Mouse (Mus musculus) kidney, adult 2 months (tissue): Measurements from ENCODE around the gene Sugct. TPM values are rescaled to one million over a fixed set of nuclear protein-coding genes. Genes with fewer than 3 reads are reported as not detected.

Experiments used
- DNase-seq: peaks from one replicate; pipeline ENCODE4 v3.0.0; 2021
- H3K27ac ChIP-seq: fragments of 200-500 bp; 2 replicates; pipeline ENCODE4 v1.5.1; 2012; ENCODE audit warnings: low read depth, low read length, control low read depth, inconsistent platforms; ENCODE audit not compliant: insufficient read depth
- H3K27me3 ChIP-seq: fragments of 200-500 bp; replicated peaks from 2 replicates; pipeline ENCODE4 v1.6.1; 2012; ENCODE audit warnings: mild to moderate bottlenecking, moderate library complexity, low read length, inconsistent platforms; ENCODE audit not compliant: control insufficient read depth, insufficient read depth
- H3K36me3 ChIP-seq: fragments of 200-500 bp; 2 replicates; pipeline ENCODE4 v1.6.1; 2012; ENCODE audit warnings: mild to moderate bottlenecking, moderate library complexity, low read length, inconsistent platforms; ENCODE audit not compliant: control insufficient read depth, insufficient read depth
- H3K4me1 ChIP-seq: fragments of 200-500 bp; 2 replicates; pipeline ENCODE4 v1.6.1; 2011; ENCODE audit warnings: low read length; ENCODE audit not compliant: control insufficient read depth, insufficient read depth
- H3K4me3 ChIP-seq: fragments of 200-500 bp; 2 replicates; pipeline ENCODE4 v1.5.1; 2011; ENCODE audit warnings: mild to moderate bottlenecking, low read depth, low read length, control low read depth; ENCODE audit not compliant: insufficient read depth
- CTCF ChIP-seq: fragments of 200-500 bp; conservative IDR thresholded peaks from 2 replicates; pipeline ENCODE4 v1.5.1; 2011; ENCODE audit warnings: low read depth, mild to moderate bottlenecking, control low read depth, low read length, moderate library complexity, mixed read lengths; ENCODE audit not compliant: insufficient read depth, insufficient read length
- POLR2A ChIP-seq: fragments of 200-500 bp; IDR thresholded peaks from one replicate; pipeline ENCODE4 v1.6.1; 2011; ENCODE audit warnings: low read depth, low read length, control low read depth
- WGBS: fragments of 180-500 bp; shearing (Covaris S2); methylation state at CpG from one replicate; pipeline ENCODE4 v1.1.7; 2018; 5-methylcytosine and 5-hydroxymethylcytosine counted together
- polyA plus RNA-seq: library from polyadenylated mRNA; depleted of rRNA; stranded (reverse); fragments of >200 nt; gene quantifications from 2 replicates; pipeline ENCODE4 v1.2.3, GENCODE M21; 2012

Sugct gene
- polyA plus RNA-seq, 1 experiment: 35.5 TPM

DNA sequence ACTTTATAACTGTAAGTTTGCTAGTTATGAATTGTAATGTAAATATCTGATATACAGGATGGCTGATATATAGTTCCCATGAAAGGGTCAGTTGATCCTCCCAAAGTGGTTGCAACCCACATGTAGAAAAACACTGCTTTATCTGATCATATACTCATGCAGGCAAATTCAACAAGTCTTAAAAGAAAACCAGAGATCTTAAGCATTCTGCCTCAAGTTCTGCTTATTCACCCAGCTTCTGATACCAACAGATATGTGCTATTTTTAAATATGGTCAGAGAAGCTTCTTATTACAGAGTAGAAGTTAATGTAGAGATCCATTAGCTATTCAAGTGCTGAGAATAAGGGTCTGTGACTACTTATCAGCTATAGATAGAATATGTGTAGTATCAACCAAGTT, 6.0 kb upstream of the Sugct start:
- no peaks in the 10 kb centered on the region for H3K27me3 ChIP-seq
- TF ChIP-seq POLR2A (no peak), CTCF (no peak)
- H3K4me1 ChIP-seq: peaks cover 13% of the 10 kb centered on the region; the same call in 1 of the 2 replicates

DNA sequence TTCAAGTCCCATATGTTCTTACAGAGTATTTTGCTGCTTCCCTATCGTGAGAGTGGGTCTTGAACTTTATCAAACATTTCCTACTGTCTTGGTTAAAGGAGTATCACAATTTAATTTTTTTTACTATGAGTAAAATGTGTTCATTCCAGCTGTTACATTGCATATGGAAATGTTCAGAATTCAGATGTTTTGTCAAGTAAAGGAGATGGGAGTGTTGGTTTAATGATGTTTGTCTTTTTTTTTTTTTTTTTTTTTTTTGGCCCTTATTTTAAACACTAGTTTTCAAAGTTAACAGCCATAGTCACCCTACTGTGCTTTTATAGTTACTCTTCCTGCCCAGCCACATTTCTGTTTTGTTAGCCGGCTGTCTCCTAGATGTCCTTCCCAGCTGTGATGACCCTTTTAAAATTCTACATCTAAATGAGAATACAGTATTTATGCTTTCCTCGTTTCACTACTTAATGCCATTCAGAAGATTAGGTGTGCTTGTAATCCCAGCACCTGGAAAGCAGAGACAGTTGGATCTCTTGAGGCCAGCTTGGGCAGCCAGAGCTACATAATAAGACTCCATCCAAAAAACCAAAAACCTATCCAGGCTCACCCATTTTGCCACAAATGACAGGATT, 4.8 kb upstream of the Sugct start:
- DNase-seq: no peak
- no peak overlapping the region for H3K27ac ChIP-seq
- no peak overlapping the region for H3K4me3 ChIP-seq
- WGBS: 75% methylated on average over 3 of the region's 3 CpGs
- H3K36me3 ChIP-seq: no peaks in the 10 kb centered on the region; the same call in 1 of the 2 replicates
- TF ChIP-seq CTCF (no peak), POLR2A (no peak)
- no peaks in the 10 kb centered on the region for H3K27me3 ChIP-seq
- peaks cover 13% of the 10 kb centered on the region; the same call in 1 of the 2 replicates for H3K4me1 ChIP-seq

More for the DNA sequence above, 6.0 kb upstream of the Sugct start:
- H3K36me3 ChIP-seq: no peaks in the 10 kb centered on the region; the same call in 1 of the 2 replicates
- H3K4me3 ChIP-seq: no peak overlapping the region
- H3K27ac ChIP-seq: no peak overlapping the region
- no peak for DNase-seq

DNA sequence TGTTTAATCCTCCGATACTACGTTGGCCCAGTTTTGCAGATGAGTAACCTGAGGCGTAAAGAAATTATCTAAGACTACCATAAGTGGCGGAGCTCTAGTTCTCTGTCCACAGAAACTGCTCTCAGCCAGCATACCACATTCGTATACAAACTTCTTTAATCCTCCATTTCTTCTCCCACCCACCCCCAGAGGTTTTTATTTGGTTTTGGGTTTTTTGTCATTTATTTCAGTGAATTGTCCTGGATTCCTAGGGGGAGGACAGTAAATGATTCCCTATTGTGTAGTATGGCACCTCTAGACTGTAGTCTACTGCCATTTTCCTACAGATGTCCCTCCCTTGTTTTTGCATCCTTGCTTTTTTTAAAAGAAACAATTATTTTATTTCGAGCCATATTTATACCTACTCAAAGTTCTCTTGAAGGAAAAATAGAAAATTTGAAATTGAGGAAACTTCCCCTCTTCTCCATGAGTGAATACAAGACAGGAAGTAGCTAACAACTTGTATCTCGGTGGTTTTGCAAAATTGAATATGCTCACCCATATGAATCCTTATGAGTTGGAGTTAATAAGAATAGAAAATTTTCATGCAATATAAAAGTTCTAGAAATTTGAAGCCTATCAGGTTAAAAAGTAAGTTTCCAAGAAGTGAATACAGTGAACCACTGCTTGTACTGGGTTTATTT, 686 bp upstream of the Sugct start:
- WGBS: 8% methylated on average over 7 of the region's 7 CpGs
- no peaks in the 10 kb centered on the region; the same call in 1 of the 2 replicates for H3K36me3 ChIP-seq
- DNase-seq: no peak

DNA sequence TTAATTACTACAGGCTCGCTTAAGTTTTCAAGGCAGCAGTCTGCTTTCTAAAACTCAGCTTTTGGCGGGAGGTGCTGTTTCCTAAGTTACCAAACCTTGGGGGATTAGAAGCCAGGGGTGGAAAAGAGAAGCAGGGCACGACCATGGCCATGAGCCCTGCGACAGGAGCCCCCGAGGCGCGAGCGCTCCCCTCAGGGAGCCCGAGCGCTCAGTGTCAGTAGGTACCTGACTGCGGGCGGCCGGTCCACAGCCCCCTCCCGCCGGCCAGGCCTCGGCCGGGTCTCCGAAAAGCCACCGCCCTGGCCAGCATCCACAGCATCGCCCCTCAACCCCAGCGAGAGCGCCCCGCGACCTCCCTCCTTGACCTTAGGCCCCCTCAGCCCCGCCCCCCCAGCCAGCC, 939 bp downstream of the Sugct start:
- H3K4me1 ChIP-seq: peaks cover 12% of the 10 kb centered on the region; the same call in 1 of the 2 replicates
- no peak for DNase-seq
- H3K4me3 ChIP-seq: peak overlapping the region; percentile 84
- peak overlapping the region; percentile 95 for H3K27ac ChIP-seq
- H3K36me3 ChIP-seq: no peaks in the 10 kb centered on the region; the same call in 1 of the 2 replicates
- WGBS: 0% methylated on average over 24 of the region's 25 CpGs
- TF ChIP-seq CTCF (no peak), POLR2A (no peak)
- H3K27me3 ChIP-seq: no peaks in the 10 kb centered on the region

More for the DNA sequence above, 686 bp upstream of the Sugct start:
- H3K4me1 ChIP-seq: peaks cover 8% of the 10 kb centered on the region; the same call in 1 of the 2 replicates
- H3K27ac ChIP-seq: peak overlapping the region; percentile 89; the same call in 1 of the 2 replicates
- no peaks in the 10 kb centered on the region for H3K27me3 ChIP-seq
- peak overlapping the region; percentile 57 for H3K4me3 ChIP-seq
- no peak for TF ChIP-seq POLR2A
- no peak for TF ChIP-seq CTCF

DNA sequence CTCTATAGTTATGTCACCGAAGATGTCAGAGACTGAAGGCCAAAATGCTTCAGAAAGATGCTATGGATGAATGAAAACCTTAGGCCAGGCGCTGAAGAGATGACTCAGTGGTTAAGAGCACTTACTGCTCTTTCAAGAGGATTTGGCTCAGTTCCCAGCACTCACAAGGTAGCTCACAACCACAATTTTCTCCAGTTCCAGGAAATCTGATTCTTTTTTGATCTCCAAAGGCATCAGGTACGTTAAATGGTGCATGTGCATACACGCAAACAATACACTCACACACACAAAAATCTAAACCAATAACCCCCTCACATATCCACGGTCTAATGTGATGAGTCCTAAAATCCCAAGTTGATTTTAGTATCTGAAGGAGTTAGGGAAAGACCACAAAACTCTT, 1.5 kb downstream of the Sugct start:
- TF ChIP-seq CTCF (no peak), POLR2A (no peak)
- WGBS: 45% methylated on average over 5 of the region's 5 CpGs
- H3K36me3 ChIP-seq: no peaks in the 10 kb centered on the region; the same call in 1 of the 2 replicates
- peak overlapping the region; percentile 95 for H3K27ac ChIP-seq
- H3K27me3 ChIP-seq: no peaks in the 10 kb centered on the region
- peak overlapping the region; percentile 14; the same call in 1 of the 2 replicates for H3K4me3 ChIP-seq
- H3K4me1 ChIP-seq: peaks cover 12% of the 10 kb centered on the region; the same call in 1 of the 2 replicates
- DNase-seq: peak; percentile 72

DNA sequence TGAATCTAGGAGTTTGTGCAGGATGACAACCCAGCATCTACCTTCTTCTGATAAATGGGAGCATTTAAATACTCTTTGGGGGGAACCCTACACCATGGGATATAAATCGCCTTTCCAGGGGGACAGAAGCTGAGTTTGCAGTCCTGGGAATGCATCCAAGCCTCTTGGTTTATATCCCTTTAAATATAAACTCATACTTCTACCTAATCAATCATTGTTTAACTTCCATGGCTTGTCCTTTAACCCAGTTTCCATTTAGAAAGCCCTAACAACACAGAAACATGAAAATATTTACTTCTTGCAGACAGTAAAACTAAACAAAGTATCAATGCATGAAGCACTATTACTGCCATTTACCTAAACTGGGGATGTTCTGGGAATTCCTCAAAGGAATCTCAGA, 3.9 kb downstream of the Sugct start:
- TF ChIP-seq CTCF (no peak), POLR2A (no peak)
- DNase-seq: peak; percentile 67
- H3K27me3 ChIP-seq: no peaks in the 10 kb centered on the region
- H3K27ac ChIP-seq: peak overlapping the region; percentile 56
- WGBS: 50% methylated on average over 1 of the region's 1 CpGs
- no peaks in the 10 kb centered on the region for H3K36me3 ChIP-seq
- H3K4me3 ChIP-seq: no peak overlapping the region
- peaks cover 9% of the 10 kb centered on the region; the same call in 1 of the 2 replicates for H3K4me1 ChIP-seq

DNA sequence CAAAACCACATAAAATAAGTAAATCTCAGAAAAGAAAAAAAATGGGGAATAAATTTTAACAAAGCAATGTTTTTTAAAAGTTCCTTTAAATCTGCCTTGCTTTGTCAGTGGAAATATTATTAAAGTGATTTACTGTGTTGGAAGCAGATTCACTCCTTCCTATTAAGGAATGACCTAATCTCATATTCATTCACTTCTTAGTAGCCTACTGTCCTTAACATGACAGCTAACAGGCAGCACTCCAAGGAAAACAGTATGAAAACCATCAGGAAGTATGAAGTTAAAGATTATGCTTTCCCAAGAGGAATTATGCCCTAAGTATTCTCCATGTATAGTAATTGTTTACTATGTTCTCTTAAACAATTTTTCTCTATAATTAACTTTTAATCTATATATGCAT, 4.7 kb downstream of the Sugct start:
- peak; percentile 42 for DNase-seq
- no peak overlapping the region for H3K4me3 ChIP-seq
- TF ChIP-seq POLR2A (no peak), CTCF (no peak)
- H3K4me1 ChIP-seq: peaks cover 9% of the 10 kb centered on the region; the same call in 1 of the 2 replicates
- H3K27ac ChIP-seq: peak overlapping the region; percentile 87
- H3K36me3 ChIP-seq: no peaks in the 10 kb centered on the region
- H3K27me3 ChIP-seq: no peaks in the 10 kb centered on the region
